Mouse (Mus musculus) myocyte (in vitro differentiated cells): ENCODE data around the gene Ccdc86. TPM values are rescaled to one million over a fixed set of nuclear protein-coding genes. Genes with fewer than 3 reads are reported as not detected.

ENCODE experiments used
- H3K27me3 ChIP-seq: one replicate; pipeline ENCODE4 v1.6.1; 2011; ENCODE audit not compliant: control insufficient read depth, insufficient read depth, insufficient read length
- H3K36me3 ChIP-seq: one replicate; pipeline ENCODE4 v1.6.1; 2011; ENCODE audit not compliant: control insufficient read depth, insufficient read depth
- H3K4me2 ChIP-seq: one replicate; pipeline ENCODE4 v1.6.1; 2011; ENCODE audit warnings: low read depth, control low read depth
- H3K4me3 ChIP-seq: one replicate; pipeline ENCODE4 v1.5.1; 2011; ENCODE audit warnings: mild to moderate bottlenecking, control low read depth, moderate library complexity
- H3K79me2 ChIP-seq: one replicate; pipeline ENCODE4 v1.6.1; 2011; ENCODE audit not compliant: control insufficient read depth, insufficient read depth
- H3ac ChIP-seq: one replicate; pipeline ENCODE4 v1.6.1; 2011; ENCODE audit not compliant: control insufficient read depth, insufficient read length
- CEBPB ChIP-seq: IDR thresholded peaks from 2 replicates; pipeline ENCODE4 v1.6.1; 2011; ENCODE audit warnings: mild to moderate bottlenecking, moderate library complexity; ENCODE audit not compliant: poor library complexity, insufficient read depth, severe bottlenecking
- E2F4 ChIP-seq: IDR thresholded peaks from one replicate; pipeline ENCODE4 v1.6.1; 2011; ENCODE audit warnings: mild to moderate bottlenecking, control low read depth, moderate library complexity; ENCODE audit not compliant: insufficient read depth
- MAX ChIP-seq: IDR thresholded peaks from one replicate; pipeline ENCODE4 v1.6.1; 2011; ENCODE audit warnings: low read depth, mild to moderate bottlenecking, control low read depth
- MYOD1 ChIP-seq, 3 experiments: IDR thresholded peaks; one replicate each; pipeline ENCODE4 v1.6.1; 2011; ENCODE audit warnings: control low read depth in 2 of 3, low read depth in 2 of 3, mild to moderate bottlenecking in 2 of 3, moderate library complexity in 1 of 3; ENCODE audit not compliant: insufficient read length in 2 of 3, control insufficient read depth in 1 of 3
- MYOG ChIP-seq, 3 experiments: IDR thresholded peaks; one replicate each; pipeline ENCODE4 v1.6.1; 2011; ENCODE audit warnings: control low read depth in 2 of 3, low read depth in 2 of 3, mild to moderate bottlenecking in 2 of 3; ENCODE audit not compliant: insufficient read length in 2 of 3, control insufficient read depth in 1 of 3, insufficient read depth in 1 of 3
- POLR2A ChIP-seq: IDR thresholded peaks from one replicate; pipeline ENCODE4 v1.6.1; 2011; ENCODE audit warnings: low read depth, mild to moderate bottlenecking, control low read depth, moderate library complexity; ENCODE audit not compliant: insufficient read length
- POLR2AphosphoS2 ChIP-seq: IDR thresholded peaks from one replicate; pipeline ENCODE4 v1.6.1; 2011; ENCODE audit warnings: low read depth, control low read depth; ENCODE audit not compliant: insufficient read length
- REST ChIP-seq: IDR thresholded peaks from one replicate; pipeline ENCODE4 v1.6.1; 2011; ENCODE audit warnings: mild to moderate bottlenecking, control low read depth, moderate library complexity; ENCODE audit not compliant: insufficient read depth, insufficient read length
- SRF ChIP-seq: IDR thresholded peaks from one replicate; pipeline ENCODE4 v1.6.1; 2011; ENCODE audit warnings: low read depth; ENCODE audit not compliant: control insufficient read depth, insufficient read length
- TCF12 ChIP-seq: IDR thresholded peaks from one replicate; pipeline ENCODE4 v1.6.1; 2011; ENCODE audit warnings: mild to moderate bottlenecking, control low read depth; ENCODE audit not compliant: poor library complexity, insufficient read depth, severe bottlenecking
- TCF3 ChIP-seq: IDR thresholded peaks from one replicate; pipeline ENCODE4 v1.6.1; 2011; ENCODE audit warnings: low read depth, control low read depth; ENCODE audit not compliant: insufficient read length
- USF1 ChIP-seq: IDR thresholded peaks from one replicate; pipeline ENCODE4 v1.6.1; 2011; ENCODE audit warnings: low read depth, mild to moderate bottlenecking, control low read depth, moderate library complexity
- polyA plus RNA-seq: library from polyadenylated mRNA; unstranded; fragments of >200 nt; fragmentation: generic; extraction: Trizol; gene quantifications from one replicate; pipeline ENCODE4 v1.2.1, GENCODE M21; 2012; ENCODE audit warnings: missing spikeins

Ccdc86 gene
- polyA plus RNA-seq, 1 experiment = 33.1 TPM

DNA sequence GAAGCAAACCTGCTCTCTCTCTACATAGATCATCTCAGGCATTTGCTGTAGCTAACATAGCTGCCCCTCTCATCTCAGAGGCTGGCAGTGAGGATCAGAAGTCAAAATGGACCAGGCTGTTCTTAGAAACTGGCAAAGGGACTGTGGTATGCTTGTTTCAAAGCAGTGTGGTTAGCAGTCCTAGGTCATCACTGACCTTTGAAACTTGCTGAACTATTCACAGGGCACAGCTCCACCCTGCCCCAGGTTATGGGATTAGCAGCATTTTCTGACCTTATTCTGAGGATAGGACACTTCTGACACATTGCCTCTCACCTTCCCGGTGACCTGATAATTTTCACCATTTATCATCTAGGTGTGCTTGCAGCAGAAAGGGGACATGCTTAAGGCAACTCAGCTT lies 39.5 kb upstream of the Ccdc86 start:
- Histone ChIP-seq H3K79me2 (no peaks in the 10 kb centered on the region), H3K4me2 (no peak overlapping the region), H3ac (no peak overlapping the region), H3K36me3 (no peaks in the 10 kb centered on the region), H3K27me3 (peaks cover 6% of the 10 kb centered on the region), H3K4me3 (no peak overlapping the region)
- TF ChIP-seq MYOD1 (IDR thresholded peaks at IDR 0.05; ENCODE audit: control insufficient read depth in 1 of 3, insufficient read length in 2 of 3, low read depth in 2 of 3) = no peak
- TF ChIP-seq POLR2A = no peak
- TF ChIP-seq CEBPB = no peak
- TF ChIP-seq TCF12 = no peak
- no peak for TF ChIP-seq POLR2AphosphoS2
- no peak for TF ChIP-seq E2F4
- TF ChIP-seq TCF3 = no peak
- TF ChIP-seq REST = no peak
- TF ChIP-seq MAX = no peak
- TF ChIP-seq MYOG (IDR thresholded peaks at IDR 0.05; ENCODE audit: control insufficient read depth in 1 of 3, insufficient read depth in 1 of 3, insufficient read length in 2 of 3, low read depth in 2 of 3) = no peak
- no peak for TF ChIP-seq SRF
- no peak for TF ChIP-seq USF1

DNA sequence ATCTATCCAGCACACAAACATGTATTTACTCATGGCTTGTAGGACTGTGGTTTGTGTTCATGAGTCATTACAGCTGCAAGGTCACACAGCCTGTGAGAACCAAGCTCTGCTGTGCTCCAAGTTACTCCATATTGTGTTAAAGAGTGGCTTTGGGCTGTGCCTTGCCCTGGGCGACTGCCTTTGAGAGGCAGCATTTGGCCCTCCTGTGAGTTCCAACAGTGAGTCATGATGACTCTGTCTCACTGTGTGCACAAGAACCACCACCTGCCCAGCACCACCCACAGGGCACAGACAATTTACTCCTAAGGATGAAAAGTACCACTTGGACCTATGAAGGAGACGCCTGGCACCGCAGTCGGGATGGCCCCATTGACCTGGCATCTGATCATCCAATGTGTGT lies 36.8 kb upstream of the Ccdc86 start:
- no peak for TF ChIP-seq TCF3
- TF ChIP-seq MYOD1 (IDR thresholded peaks at IDR 0.05; ENCODE audit: control insufficient read depth in 1 of 3, insufficient read length in 2 of 3, low read depth in 2 of 3) = peak in 1 of 3 experiments; percentile 44
- no peak overlapping the region for H3K4me3 ChIP-seq
- H3K27me3 ChIP-seq = no peaks in the 10 kb centered on the region
- H3K79me2 ChIP-seq = no peaks in the 10 kb centered on the region
- H3K36me3 ChIP-seq = no peaks in the 10 kb centered on the region
- H3K4me2 ChIP-seq = peak overlapping the region; percentile 14
- H3ac ChIP-seq = no peak overlapping the region

- Histone ChIP-seq H3K79me2 (no peaks in the 10 kb centered on the region), H3ac (no peak overlapping the region), H3K27me3 (no peaks in the 10 kb centered on the region), H3K4me3 (no peak overlapping the region), H3K36me3 (no peaks in the 10 kb centered on the region), H3K4me2 (no peak overlapping the region)
- TF ChIP-seq USF1 (no peak), POLR2A (no peak), TCF12 (no peak), MAX (no peak), CEBPB (no peak), TCF3 (no peak), MYOG (IDR thresholded peaks at IDR 0.05; ENCODE audit: control insufficient read depth in 1 of 3, insufficient read depth in 1 of 3, insufficient read length in 2 of 3, low read depth in 2 of 3) (no peak), SRF (no peak), MYOD1 (IDR thresholded peaks at IDR 0.05; ENCODE audit: control insufficient read depth in 1 of 3, insufficient read length in 2 of 3, low read depth in 2 of 3) (no peak), POLR2AphosphoS2 (no peak), E2F4 (no peak), REST (no peak)
Observed at GRCm38 (mm10) chr19:10984551-10984950, 35.5 kb upstream of the Ccdc86 start.

DNA sequence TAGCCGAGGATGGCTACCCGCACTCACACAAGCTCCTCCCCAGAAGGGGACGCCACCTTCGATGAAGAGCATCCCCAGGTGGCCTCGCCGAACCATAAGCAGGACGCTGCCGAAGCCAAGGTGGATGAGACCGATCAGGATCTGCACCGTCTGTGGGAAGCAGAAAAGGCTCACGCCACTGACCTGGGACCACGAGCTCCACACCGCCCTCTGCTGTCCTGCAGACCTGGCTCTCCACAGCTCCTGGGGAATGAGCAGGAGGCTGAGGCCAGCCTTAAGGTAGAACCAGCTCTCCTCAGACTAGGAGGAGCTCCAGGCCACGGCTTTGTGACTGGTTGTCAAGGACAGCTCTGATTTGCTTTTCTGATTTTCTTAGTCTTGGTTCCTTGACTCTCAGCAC lies 34.1 kb upstream of the Ccdc86 start:
- Histone ChIP-seq H3K4me3 (no peak overlapping the region), H3K27me3 (no peaks in the 10 kb centered on the region), H3K36me3 (no peaks in the 10 kb centered on the region), H3K79me2 (no peaks in the 10 kb centered on the region), H3K4me2 (no peak overlapping the region), H3ac (no peak overlapping the region)
- TF ChIP-seq MAX = no peak
- no peak for TF ChIP-seq MYOG (IDR thresholded peaks at IDR 0.05; ENCODE audit: control insufficient read depth in 1 of 3, insufficient read depth in 1 of 3, insufficient read length in 2 of 3, low read depth in 2 of 3)
- TF ChIP-seq TCF12 = no peak
- no peak for TF ChIP-seq E2F4

DNA sequence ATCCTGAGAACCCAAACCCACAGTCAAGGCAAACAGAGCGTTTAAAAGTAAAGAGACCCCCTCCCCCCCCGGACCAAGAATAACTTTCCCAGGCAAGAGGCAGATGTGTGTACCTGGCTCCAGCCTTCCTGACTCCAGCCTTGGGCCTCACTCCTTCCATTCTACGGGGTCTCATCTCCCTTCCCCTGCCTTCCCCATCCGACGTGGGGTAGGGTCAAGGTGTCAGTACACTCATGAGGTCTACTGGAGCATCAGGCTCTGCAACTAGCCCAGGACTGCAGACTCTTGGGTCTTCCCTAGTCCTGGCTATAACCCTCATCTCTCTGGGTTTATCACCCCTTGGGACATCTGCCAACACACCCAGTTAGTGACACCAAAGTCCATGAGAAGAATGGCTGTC lies 31.1 kb upstream of the Ccdc86 start:
- Histone ChIP-seq H3ac (no peak overlapping the region), H3K4me3 (no peak overlapping the region), H3K27me3 (no peaks in the 10 kb centered on the region), H3K79me2 (no peaks in the 10 kb centered on the region), H3K36me3 (no peaks in the 10 kb centered on the region), H3K4me2 (peak overlapping the region; percentile 71)
- no peak for TF ChIP-seq CEBPB
- no peak for TF ChIP-seq POLR2AphosphoS2
- no peak for TF ChIP-seq MYOD1 (IDR thresholded peaks at IDR 0.05; ENCODE audit: control insufficient read depth in 1 of 3, insufficient read length in 2 of 3, low read depth in 2 of 3)
- TF ChIP-seq MYOG (IDR thresholded peaks at IDR 0.05; ENCODE audit: control insufficient read depth in 1 of 3, insufficient read depth in 1 of 3, insufficient read length in 2 of 3, low read depth in 2 of 3) = no peak
- no peak for TF ChIP-seq POLR2A
- no peak for TF ChIP-seq E2F4
